Mouse (Mus musculus) ovary, postnatal 10 days (tissue): ENCODE measurements around the gene Bank1.

Experiments used
- DNase-seq: peaks from one replicate; pipeline ENCODE4 v3.0.0; 2022; ENCODE audit warnings: low spot score

The Bank1 gene

DNA sequence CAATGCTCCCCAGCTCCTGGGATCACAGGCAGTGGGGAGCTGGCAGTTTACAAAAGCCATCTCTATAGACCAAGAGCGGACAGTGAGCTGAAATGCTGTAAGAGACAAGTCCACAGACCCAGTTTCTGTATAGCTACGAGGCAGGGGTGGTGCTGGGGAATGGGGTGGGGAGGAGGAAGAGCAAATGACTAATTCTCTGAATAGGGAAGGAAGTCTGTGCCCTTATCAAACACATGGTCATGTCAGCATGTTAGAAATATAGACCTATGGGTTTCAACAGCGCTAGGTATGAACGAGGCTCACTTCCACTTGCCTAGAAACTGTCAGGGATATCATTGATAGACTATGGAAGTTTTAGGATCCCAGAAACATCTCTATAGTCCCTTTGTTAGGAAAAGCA is 73.0 kb downstream of the Bank1 start:
- no peak for DNase-seq

DNA sequence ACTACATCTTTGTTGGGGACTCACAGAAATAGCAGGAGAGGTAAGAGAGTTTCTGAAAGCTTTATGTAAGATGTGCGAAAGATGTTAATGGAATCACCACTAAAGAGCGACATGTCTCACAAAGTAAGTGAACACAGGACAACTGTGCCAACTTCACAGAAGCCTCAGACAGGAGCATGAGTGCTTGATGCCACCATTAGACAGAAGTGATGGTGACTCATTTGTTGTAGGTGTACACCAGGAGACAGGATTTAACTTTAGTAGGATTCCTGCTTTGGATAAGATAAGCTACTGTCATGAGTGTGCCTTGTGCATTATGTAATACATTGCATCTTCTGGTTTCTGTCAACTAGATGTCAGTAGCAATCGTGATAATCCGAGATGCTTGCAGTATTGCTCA is 74.3 kb downstream of the Bank1 start:
- no peak for DNase-seq

DNA sequence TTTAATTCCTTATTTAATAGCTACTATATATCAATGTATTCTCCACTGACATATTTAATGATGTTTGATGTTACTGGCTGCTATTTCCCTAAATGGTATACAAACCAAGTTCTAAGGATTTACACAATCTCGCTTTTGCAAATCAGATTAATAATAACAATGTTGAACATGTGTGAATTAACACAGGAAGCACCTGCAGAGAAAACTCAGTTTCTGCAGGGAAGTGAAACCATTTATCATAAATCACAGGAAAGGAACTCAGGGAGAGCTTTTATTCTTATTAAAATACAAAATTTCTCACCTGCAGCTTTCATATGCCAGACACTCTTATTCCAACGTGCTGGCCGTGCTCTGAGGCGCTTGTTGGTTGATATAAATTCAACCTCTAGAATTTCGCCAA is 78.5 kb downstream of the Bank1 start:
- DNase-seq: no peak

DNA sequence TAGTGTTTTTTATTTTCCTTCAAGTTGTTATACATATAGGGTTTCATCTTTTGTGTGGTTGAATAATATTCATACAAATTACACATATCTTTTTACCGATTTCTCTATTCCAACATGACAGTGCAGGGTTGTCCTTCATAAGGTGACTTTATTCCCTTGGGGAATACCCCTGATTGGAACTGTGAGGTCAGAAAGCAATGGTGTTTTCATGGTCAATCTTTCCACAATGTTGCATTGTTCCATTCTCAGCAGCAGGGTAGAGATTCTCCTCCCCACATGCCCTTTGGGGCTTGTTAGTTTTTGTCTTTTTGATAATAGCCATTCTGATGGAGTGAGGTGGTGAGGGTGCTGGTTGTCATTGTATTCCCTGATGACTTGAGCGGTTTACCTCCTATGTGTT is 80.9 kb downstream of the Bank1 start:
- no peak for DNase-seq

DNA sequence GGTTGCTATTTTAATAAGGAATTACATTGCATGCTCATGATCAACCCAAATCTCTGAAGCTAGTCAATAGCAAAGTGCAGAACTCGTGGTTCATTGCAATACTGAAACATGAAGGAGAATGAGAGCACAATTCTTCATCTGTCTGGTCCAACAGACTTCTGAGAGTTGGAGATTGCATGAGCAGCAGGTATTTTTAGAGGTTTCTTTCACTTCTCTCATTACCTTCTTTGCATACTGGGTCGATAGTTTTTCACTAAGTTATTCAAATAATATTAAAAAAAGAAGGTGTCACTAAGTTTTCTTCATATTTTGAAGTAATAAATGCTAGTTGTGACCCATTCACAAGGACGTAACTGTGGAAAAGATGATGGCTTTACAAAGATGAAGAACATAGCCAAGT is 87.1 kb downstream of the Bank1 start:
- no peak for DNase-seq

DNA sequence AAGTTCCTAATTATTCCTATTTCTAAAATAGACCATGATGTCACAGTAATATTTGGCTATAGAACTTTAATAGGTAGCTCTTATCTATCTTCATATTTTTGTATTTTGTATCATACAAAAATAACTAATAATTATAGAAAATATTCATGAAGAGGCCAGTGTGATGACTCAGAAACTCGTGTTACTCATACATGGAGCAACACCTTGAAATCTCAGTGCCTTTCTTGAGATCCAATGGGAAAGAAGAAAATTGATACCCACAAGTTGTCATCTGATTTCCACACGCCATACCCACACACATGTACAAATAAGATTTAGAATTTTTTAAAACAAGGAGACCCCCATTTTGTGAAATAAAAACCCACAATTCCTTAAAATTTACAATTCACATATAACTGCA is 92.4 kb downstream of the Bank1 start:
- DNase-seq: no peak

DNA sequence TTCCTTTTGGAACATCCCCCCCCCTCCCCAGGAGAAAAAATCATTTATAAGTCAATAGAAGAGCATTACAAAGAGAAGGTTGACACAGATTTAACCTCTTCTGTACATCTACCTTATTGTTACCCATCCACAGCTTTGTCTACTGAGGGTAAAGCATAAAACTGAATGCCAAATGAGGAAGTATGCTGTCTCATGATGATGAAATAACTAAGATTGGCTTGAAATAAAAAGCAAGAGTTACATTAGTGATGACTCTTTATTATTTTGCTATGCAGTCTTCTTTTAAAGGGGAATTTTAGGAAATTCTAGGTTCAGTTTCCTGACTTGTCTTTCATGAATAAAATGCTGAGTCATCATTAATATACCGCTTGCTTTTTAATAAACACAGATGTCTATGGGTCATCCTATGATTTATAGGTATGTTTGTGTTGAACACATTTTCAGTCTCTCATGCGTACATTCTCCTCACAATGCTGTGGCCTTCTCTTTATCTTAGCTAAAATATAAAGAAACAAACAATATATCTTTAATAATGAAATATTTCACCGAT is 95.2 kb downstream of the Bank1 start:
- DNase-seq: no peak

DNA sequence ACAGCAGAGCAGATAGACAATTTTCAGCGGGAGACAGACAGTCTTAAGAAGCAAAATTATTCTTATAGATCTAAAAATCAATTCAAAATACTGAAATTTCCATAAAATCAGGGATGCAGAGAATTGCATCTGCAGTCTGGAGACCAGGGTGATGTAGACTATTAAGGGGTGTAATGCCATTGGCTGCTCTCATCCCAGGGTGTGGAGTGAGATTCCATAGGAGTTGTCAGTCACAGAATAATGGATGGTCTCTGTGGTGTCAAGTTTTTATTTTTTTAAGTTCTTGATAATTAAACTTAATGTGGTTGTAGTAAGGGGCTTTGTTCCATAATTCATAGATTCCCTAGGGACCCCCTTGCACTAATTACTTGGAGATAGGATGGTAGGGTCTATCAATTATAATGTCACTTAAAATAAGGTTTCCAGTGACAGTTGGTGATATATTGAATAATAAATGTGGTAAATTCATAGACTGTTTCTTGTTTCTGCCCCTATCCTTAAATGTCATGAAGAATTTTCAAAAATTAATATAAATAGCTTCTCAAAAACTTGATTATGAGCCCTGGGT is 136.1 kb downstream of the Bank1 start:
- DNase-seq: no peak

DNA sequence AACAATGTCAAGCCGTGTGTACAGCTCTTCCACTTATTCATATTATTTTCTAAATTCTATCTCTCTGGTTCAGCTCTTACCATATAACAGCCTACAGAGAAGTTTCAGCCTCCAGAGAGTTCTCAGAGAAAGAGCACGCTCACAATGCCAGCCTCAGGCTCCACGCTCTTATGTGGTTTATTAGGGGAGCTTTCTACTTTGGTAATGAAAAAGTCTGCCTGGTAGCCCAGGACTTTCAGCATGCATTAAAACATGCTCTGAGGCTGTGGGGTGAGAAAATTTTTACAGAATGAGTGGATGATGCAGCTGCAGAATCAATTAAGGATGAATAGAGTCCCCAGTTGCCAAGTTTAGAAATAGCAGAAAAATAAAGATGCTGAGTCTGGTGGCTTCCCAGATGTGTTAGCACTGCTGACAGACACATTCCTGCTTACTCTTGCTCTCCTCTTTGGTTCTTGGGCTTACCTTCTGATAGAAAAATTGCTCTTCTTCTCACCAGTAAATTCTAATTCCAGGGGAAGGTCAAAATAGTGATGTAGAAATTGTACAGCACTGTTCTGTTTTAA is 139.2 kb downstream of the Bank1 start:
- no peak for DNase-seq

DNA sequence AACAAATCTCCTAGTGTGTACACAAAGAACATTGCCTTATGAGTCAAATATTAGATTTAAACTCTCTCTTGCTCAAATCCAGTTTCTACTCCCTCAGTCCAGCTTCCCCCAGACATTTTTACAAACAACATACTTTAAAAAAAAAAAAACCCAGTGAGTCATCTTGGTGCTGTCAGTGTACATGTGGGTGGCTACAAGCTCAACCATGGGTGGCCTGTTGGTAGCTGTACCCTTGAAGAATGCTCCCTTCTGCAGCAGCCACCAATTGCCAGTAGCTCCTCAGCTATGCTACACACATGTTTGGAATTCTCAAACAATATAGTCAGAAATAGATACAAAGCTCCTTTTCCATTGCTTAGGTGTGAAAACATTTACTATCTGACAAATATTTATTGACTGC is 154.2 kb downstream of the Bank1 start:
- no peak for DNase-seq

DNA sequence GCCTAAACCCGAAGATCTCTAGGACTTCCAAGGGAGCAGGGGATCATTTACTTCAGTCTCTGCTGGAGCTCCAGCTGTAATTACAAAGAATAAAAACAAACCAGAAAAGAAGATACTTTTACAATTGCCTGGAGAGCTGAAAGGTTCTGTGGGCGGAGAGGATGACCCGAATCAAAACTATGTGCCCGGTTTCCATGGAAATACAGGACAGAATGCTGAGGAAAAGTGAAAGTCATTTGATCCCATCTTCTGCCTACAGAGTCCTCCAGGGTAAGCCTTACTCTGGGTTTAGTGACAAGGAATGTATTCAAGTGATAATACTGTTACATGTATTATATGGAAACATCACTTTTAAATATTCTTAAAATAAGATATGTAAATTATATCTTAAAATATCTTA is 157.8 kb downstream of the Bank1 start:
- no peak for DNase-seq

DNA sequence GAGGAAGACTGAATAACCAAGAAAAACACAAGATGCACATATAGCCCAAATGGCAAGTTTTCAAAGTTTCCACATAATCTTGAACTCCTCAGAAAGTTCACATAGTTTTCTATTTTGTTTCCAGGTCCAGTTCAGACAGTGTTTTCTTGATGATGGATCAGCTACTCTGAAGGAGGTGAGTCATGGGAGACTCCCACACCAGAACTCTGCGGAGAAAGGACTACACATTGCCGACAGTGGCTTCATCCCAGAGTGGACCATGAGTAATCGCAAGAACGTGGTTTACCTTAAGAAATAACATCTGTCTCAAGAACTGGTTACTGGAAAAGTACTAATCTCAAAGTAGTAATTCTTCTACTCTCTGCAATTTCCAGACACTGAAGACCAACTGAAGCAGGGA is 159.2 kb downstream of the Bank1 start:
- DNase-seq: no peak

DNA sequence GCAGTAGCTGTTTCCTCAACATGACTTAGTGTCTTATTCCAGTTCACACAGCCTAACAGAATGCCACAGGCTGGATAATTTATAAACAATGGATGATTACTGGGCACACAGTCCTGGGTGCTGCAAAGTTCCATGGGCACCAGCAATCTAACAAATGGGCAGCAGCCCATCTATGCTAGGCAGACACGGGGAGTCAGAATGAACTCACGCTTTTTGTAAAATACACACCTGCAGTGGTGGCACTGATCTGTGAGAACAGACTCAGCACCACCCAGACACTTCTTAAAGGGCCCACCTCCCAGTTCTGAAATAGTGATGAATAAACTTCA is 159.9 kb downstream of the Bank1 start:
- no peak for DNase-seq

DNA sequence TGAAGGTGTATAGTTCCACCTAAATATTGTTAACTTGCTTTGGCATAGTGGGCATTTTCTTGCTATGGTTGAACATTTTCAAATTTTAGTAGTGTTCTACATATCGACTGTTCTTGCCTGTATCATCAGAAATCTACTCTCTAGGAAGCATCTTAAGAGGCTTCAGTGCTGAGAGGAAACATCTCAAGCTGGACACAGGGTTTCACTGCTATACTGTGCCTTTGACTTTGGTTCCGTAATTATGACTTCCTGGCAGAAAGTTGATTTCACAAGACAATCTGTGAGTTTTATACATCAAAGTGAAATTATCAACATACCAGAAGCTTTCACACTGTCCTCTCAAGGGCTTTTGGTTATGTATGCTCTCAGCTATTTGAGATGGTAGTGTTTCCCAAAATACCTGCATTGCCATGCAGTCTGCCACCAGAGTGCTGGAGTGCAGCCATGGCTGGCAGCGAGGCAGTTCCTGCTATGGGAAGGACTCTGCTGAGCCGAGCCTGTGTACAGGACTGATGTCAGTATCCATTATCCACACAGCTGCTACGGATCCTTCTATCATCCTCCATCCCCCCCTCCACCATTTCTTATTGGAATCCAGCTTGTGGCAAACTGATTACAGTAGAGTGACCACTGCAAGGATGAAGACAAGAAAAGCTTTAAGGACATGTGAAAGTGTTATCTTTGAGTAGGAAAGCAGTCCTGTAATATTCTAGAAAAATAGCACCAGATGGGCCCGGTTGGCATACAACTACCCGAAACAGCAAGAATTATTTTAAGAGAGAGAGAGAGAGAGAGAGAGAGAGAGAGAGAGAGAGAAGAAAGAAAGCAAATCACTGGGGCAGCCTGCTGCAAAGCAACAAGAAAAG is 160.5 kb downstream of the Bank1 start:
- no peak for DNase-seq

DNA sequence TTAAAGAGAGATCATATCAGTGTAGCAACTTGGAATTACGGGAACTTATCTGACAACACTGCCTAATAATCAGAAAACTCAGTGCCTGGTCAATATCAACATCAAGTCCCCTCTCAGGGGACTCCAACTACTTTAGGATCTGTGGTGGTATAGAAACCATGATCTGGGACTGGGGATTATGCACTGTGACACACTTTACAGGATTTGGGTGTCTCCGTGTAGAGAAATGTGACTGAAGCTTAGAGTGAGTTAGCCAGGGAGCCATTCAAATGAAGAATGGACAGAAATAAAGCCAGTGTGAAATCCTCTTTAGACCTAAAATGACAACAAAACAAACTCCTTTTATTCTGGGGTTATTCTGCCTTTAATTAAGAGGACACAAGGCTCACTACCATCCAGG is 167.8 kb downstream of the Bank1 start:
- DNase-seq: no peak

DNA sequence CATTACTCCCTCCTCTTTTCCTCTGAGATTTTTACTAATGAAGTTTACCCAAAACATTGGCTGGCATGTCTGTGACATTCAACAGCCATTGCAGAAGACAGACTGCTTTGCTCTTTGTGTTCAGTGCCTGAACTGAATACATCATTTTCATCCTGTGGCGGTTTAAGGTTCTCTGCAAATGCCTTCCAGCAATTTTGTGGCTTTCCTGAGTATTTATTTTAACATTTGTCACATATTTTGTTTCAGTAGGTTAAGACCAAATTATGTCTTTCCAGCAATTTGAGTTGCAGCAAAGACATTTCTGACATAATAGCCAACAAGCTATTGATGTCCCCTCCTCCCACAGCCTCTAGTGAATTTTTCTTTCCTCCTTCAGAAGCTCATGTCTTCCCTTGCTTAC is 170.3 kb downstream of the Bank1 start:
- no peak for DNase-seq

DNA sequence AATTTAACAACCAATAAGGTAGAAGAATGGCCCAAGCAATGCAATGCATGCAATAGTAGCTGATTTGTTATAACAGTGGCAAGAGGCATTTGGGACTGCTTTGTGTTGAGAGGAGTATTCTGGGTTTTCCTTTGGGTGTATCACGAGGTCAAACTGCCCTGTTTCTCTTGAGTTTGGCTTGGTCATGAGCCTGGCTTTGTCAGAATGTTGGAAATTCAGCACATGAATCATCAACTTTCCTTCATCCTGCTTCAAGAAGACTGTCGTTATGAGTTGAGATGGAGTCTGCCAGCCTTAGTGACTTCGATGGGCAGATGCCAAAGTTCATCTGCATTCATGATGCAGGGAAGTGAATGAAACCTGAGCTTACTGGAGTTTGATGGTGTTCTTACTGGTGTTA is 175.0 kb downstream of the Bank1 start:
- no peak for DNase-seq

DNA sequence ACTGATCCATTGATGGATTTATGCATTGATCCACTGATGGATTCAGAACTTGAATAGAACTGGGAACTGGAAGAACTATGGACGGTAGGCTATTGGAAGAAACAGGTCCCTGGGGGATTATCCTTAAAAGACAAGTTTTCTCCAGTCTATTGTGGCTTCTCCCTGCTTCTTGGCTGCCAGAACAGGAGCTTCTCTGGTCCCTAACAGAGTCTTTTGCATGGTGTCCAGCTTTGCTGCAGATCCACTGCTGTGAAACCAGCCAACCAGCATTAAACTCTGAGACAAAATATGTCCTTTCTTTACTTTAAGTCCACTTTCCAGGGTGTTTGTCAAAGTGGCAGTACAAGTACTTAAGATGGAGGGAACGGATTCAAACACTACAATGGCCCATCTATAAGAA is 178.7 kb downstream of the Bank1 start:
- no peak for DNase-seq

DNA sequence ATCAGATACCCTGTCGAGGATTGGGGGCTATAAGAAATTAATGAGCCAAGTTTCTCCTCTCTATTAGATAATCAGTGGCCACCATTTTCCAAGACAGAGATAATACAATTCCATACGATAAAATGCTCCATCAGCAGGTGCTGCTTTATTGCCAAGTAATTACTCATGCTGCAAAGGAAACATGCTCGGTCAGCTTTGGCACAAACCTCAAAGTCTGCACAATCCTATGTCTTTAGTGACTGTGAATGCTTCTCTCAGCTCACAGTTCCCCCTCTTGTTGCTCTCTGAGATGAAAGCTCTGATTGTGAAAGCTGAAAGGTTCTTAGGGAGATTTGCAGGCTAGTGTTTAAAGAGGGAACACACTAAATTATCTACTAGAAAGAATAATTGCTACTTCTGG is 193.9 kb downstream of the Bank1 start:
- DNase-seq: no peak

DNA sequence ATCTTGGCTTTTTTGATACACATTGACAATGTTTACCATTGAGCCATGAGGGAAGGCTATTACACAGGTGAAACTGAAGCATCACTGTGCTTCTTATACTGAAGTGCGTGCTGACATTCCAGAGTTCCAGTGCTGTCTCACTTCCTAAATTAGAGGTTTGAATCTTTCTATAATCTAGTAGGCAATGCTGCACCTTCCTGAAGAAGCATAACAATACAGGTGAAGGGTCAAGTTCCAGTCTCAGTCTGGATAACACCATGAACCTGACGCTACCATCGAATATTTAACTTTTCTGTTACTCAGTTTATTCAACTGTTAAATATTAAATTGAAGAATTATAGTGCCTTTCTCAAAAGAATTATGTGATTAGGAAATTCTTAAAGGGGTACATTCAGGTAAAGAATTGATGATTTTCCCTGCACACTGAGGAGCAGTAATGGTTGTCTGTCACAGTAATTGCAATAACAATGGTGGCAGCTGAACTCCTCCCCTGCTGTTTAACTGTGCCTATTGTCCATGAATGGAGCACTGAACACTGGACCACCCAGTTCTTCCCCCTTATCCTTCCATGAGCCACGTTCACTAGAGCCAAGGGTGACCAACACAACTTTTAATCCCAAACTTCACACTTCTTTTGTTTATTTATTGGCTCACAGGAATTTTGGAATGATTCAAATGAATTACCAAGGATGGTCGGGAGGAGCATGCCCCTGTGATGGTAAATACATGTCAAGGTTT is 210.2 kb downstream of the Bank1 start:
- DNase-seq: no peak

DNA sequence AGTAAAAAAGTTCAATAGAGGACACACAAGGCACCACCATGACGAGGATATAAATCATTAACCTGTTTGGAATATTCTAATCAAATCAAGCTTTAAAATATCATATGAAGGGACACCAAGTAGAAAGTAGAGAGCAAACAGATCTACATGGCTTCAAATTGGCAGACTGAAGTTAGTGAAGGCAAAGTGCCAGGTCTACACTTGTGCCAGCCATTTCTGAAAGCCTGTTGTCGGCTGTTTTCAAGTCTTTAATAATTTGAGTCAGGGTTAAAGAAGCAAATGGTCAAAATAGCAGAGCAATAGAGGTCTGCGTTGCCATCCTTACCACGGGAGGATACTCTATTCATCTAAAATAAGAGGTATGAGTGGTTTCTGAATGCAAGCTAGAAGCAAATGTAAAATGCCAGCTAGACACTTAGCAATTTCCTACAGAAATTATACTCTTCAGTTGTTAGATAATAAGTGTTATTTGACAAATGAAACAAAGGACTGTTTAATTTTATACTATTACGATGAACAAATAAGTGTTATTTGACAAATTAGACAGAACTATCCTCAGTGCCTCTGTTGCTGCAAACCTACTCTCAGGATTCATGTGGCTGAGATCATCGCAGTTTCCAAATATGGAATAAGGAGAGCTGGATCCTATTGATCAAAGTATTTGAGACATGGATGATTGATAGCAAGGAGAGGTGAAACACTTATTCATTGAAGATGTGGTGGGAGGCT is 216.3 kb downstream of the Bank1 start:
- no peak for DNase-seq

DNA sequence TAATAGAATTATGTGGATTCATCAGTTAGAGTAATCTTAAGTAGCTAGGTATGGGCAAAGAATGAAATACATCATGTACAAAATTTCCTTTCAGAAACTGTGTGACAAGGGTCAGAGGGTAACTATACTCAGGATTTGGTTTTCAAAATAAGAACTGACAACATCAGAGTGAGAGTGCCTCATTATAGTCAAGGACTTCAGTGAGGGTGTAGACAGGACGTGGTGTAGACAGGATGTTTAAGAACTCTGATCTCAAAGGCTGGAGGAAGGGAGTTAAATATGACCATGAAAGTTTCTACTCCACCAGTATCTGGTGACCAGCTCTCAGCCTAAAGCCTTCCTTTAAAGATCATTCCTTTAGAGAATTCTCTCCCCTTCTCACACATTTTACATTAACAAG is 219.4 kb downstream of the Bank1 start:
- DNase-seq: no peak
